Mouse (Mus musculus) spleen, postnatal 36 days (tissue): ENCODE measurements around the gene Ell3.

Experiments used
- DNase-seq, 2 experiments: peaks; one replicate each; pipeline ENCODE4 v3.0.0; 2022; ENCODE audit warnings: low spot score in 2 of 2, mixed read lengths in 1 of 2

Ell3 gene

DNA sequence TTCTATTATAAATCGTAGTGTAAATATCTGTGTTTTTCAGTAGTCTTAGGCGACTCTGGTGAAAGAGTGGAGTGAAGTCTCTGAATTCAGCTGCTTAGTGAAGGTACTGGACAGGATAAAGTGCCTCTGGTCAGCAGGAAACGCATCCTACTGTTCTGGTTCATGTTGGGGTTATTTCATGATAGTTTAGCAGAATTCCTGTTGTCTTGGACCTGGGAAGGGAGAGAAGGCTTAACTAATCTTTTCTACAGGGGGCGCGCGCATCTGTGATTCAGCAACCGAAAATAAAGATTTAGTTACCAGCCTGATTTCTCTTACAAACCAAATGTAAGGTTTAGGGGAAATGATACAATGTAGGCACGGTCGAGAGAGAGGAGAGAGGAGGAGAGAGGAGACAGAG is 4.1 kb upstream of the Ell3 start:
- DNase-seq, result peak; percentile 32 to 54

DNA sequence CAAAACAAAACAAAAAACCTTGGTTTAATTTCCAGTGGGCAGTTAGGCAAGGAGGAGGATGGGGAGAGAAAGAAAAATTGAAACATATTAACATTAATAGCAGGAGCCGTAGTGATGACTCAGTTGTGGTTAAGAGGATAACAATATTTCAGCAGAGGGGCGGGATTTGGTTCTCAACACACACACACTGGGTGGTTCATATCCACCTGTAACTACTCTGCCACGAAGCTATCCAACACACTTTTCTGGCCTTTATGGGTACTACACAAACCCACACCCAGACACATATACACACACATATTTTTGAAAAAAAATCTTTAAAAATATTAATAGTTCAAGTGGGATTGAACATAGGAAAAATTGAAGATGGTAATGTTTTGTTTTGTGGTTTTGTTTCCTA is 2.9 kb upstream of the Ell3 start:
- no peak for DNase-seq

DNA sequence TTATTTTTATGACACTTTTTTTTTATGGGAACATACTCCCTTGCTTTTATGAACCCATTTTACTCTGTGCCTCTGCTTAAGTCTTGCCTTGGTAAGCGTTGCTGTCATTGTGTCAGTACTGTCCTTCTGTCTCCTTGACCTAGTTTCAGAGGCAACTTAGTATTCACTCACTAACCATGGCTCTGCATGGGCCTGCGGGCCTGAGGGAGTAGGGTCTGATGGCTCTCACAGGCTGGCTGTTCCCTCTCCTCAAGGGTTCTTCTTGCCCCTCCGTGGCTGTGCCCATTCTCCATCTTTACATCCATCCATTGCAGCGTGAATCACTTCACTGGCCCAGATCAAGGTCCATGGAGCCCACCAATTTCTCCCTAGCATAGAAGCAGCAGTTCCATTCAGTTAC is 2.4 kb upstream of the Ell3 start:
- no peak for DNase-seq

DNA sequence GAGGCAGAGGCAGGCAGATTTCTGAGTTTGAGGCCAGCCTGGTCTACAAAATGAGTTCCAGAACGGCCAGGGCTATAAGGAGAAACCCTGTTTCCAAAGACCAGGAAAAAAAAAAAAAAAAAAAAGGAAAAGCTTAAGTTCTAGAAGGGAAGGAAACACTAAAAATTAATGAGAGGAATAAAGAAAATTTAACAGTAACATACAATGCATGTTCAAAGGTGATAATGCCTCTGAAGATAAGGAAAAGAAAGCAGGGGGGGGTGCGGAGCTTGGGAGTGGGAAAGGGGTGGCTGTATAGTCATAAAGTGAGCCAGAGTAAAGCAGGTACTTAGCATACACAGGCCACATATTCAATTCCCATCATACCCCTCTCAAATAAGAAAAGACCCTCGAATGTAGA is 1.0 kb upstream of the Ell3 start:
- no peak for DNase-seq

DNA sequence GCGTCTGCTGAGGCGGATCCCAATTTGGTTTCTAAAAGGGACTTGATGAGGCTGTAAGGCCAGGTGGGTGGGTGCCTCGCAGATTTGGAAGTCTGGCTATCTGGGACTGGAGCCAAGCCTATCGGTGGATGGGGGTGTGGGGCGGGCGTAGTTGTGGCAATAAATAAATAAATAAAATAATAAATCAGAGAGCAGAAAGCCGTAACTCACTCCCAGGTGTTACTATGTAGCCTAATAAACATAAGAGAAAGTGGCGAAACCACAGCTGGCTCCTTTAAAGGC is 1.1 kb downstream of the Ell3 start:
- DNase-seq, result no peak

DNA sequence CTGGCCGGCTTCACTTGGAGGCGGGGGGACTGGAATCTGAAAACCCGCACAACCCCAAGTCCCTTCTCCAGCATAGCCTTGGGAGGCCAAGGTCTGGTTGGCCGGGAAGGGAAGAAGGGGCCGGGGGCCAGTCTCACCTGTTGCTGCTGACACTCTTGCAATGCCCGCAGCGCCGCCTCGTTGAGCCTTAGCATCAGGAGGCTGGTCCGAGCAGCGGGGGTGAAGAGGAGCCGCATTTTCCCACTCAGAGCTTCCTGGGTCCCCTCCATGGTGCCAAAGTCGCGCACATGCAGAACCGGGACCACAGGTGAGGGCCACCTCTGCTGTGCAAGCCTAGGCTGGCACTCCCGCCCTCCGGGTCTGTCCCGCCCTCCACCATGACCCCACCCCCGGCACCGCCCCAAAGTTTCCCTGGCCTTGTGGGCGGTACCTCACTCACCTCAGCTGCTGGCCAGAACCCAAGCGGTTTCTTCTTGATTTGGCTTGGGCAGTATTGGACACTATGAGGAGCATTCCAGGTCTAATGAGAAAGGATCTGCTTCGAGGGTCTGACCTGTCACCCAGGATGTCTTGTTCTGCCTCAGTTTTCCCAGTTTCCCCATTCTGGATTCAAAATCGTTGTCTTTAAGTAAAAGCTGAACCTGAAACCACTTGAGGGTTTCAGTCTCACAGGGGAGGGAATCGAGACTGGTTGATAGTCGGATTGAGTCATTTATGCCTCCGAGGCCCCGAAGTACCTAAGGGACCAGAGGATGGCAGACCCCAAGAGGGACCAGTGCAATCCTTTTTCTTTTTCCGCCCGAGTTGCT is 1.6 kb downstream of the Ell3 start:
- peak; percentile 79 to 84 for DNase-seq

DNA sequence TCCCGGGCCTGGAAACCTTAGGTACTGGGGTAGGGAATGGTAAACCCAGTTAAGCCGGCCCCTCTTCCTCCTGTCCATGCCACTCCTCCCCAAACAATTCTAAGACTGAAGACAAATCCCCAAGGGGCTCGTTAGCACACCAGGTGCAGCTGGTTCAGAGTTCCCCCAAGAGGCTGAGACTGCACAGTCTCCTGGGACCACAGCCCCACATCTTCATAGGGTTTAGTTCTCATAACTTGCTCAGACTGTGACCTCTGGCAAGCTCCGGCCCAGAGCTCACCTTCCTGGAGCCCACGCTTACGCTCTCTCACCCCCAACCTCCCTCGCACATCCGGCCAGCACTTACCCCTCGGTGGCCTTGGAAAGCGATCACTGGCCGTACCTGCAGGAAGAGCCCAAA is 2.3 kb downstream of the Ell3 start:
- DNase-seq, result peak; percentile 88 to 89

DNA sequence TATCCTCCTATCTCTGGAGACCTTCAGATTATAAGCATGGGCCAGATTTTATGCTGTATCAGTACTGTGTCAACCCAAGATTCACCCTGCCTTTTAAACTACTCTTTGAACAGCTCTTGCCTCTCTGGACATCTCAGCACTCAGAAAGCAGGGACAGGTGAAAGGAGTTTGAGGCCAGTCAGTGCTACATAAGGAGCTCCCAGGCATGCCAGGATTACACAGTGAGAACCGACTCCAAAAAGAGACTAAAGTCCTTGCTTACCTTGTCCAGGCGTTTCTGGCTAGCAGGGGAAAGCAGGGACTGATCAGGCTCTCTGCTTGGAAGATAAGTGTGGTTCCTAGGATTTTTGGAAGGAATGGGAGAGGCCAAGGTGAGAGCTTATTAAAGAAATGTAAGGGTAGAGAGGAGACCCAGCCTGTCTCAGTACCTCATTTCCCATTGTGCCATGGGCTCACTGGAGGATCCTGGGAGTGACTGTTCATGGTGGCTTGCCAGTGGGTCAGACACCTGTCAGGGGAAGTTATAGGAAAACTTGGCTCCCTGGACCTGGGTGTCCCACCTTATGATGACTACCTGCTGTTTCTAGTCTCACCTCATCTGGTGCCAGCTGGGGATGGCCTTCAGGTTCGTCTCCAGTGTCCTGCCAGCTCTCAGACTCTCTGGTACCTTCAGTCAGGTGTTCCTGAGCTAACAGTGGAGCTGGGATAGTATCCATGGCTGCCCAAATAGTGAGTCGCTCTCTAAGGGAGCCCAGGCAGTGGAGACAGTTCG is 3.1 kb downstream of the Ell3 start:
- DNase-seq, result no peak

DNA sequence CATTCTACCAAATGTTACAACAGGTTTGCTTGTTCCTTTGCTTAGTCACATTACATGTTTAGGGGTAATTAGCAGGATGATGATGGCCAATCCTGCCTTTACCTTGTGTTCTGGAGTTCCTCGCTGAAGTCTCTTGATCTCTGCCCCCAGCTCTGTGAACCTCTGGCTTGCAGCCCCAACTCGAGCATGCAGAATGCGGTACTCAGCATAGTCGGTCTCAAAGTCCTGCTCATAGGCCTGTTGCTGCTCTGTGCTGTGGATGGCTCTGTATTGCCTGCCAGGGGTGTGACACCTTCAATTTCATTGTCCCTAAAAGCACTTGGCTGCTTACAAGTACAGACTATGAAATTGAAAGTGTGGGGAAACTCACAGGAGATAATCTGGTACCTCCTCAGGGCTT is 4.3 kb downstream of the Ell3 start:
- no peak for DNase-seq

DNA sequence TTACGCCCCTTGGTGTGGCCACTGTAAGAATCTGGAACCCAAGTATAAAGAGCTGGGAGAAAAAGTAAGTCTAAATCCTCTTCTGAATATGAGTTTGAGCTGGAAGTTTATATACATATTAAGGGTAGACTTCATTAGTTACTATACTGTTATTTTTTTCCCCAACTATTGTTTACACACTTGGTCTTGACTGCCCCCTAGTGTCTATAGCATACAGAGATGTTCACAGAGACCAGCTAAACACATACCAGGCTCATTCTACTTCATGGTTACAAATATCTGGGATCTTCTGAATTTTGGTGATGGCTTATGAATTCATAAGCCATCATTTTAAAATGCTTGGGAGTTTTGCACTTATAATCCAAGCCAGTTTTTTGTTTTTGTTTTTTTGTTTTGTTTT is 9.2 kb downstream of the Ell3 start:
- peak in 1 of 2 experiments; percentile 43 for DNase-seq

DNA sequence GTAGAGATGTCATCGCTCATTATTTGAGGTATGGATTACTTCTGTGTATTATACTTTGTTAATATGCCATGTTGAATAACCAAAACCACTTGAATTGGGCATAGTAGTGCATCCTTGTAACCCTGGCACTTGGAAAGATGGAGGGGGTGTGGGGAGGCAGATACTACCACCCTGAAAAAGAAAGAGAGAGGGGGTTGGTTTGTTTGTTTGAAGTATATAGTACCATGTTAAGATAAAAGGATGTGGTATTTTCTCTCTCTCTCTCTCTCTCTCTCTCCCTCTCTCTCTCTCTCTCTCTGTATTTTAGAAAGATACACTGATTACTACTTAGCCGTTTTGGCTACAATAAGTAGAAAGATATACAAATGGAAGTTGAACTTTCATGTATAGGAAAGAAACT is 18.2 kb downstream of the Ell3 start:
- DNase-seq, result no peak

DNA sequence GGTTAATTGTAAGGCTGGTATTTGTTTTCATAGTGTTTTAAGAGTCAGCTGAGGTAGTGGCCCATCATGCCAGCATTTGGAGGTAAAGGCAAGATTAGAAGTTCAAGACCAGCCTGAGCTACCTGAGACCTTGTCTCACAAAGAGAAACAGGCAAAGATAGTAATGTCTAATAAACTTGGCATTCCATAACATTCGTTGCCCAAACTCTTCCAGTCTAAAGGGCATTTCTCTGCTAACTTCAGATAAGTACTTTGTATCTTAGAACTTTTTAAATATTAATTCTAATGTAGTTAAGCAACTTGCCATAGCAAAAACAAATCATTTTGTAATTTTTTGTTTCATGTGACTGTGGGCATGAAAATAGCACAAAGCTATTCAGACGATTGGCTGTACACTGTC is 20.9 kb downstream of the Ell3 start:
- DNase-seq, result no peak

DNA sequence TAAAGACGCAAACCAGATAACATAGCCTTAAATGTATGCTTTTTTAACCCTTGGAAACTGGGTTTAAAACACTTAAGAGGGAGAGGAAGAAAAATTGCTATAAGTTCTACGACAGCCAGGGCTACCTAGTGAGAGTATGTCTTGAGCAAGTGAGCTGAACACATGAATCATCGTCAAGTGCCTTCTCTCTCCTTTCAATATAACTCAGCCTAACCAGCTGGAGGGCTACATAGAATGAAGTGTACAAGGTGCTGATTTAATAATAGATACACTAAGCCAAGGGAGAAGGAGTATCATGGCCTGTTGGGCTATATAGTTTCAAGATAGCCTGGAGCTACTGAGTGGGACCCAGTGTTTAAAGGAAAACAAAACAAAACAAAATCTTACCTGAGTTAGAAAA is 25.6 kb downstream of the Ell3 start:
- DNase-seq, result no peak

DNA sequence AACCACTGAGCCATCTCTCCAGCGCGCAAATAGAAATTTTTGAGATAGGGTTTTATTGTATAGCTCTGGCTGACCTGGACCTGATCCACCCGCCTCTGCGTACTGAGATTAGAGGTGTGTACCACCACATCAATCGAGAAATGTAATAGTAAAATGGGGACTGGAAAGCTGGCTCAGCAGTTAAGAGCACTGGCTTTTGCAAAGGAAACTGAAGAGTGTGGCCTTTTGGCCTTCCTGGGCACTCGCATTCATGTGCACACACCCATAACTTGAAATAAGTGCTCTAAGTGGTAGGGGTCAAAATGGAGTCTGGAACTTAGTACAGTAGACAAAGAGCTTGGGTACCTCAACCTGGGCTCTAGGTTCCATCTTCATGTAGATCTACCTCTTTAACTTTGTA is 27.7 kb downstream of the Ell3 start:
- no peak for DNase-seq

DNA sequence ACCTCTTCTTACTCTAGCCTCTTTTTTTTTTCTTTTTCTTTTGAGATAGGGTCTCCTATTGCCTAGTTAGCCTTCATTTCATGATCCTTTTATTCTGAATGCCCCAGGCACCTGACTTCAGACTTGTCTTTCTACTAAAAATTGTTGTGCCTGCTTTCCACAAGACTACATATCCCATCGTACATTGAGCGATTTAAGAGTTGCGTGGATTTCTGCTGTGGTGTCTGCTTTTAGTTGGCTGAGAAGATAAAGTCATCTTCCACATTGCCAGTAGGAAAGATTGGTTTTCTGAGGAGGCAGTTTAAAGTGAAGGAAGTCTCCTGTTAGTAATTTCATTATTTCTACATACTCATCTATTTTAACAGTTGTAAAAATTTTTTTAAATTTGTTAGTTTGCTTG is 28.5 kb downstream of the Ell3 start:
- no peak for DNase-seq

DNA sequence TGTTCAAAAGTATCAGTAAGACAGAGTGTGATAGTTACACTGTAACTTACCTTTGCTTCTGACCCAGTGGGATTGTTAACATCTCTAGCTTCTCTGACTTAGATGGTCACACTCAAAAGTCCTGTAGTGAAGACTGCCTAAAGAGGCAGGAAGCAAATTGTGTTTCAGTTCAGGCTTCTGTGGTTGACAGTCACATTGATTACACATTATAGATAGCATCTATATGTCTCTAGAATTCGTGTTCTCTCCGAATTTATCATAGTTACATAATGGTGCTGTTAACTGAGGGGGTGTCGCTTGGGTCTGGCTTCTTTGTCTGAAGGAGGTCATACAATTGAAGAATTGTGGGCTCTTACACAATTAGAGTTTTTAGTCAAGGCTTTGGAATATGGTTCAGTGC is 29.0 kb downstream of the Ell3 start:
- no peak for DNase-seq

DNA sequence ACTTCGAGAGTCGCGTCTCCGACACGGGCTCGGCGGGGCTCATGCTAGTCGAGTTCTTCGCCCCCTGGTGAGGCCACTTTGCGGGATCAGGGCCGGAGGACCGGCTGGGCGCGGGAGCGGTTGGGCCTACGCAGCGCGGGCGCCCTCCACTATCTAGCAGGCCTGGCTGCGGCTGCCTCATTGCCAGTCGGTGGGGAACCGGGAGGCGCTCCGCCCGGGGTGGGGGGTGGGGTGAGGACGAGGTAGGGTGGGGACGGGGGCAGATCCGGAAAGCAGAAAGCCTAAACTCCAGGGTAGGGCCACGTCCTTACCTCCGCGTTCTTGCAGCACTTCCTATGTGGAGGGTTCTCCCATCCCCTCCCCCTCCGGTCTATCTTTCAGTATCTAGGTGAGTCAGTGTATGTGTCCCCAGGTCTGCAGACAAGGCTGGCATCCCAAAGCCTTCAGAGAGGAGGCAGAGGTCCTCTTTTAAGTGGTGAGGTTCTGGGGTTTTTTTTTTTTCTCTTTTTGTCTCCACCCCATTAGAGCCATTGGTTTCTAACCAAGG is 29.9 kb downstream of the Ell3 start:
- peak; percentile 39 to 40 for DNase-seq

DNA sequence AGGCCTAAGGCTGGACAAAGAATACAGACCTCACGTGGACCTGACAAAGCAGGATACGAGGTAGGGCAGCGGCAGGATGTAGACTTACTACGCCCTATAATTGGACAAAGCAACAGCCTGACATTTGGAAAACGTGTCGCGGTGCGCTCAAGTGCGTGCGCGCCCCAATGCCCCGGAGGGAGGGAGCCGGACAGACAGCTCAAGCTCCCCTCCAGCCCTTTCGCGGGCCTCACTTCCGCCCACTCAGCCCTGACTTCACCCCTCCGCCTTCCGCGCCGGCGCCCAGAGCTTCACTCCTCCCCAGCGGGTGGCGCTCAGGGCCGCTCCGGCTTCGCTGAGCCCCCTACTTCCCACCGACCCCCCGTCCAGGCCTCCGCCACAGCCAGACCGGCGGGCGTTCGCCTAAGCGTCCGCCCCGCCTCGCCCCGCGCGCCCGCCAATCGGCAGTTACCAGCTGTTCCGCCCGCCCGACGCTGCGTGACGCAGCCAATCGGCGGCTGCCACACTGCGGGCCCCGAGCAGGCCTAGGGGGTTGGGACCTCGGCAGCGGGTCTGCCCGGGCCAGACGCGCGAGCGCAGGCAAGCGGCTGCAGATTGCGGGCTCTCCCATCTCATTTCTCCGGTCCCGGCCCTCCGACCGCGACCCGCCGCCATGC is 30.6 kb downstream of the Ell3 start, which contains the start of the genes Pdia3 and Catsper2:
Gene Pdia3, plus strand, starts transcription at position 389 of the 656 bp plus-strand sequence.
Gene Catsper2, minus strand, starts transcription at position 406 of the 656 bp plus-strand sequence.
- peak; percentile 96 to 97 for DNase-seq

DNA sequence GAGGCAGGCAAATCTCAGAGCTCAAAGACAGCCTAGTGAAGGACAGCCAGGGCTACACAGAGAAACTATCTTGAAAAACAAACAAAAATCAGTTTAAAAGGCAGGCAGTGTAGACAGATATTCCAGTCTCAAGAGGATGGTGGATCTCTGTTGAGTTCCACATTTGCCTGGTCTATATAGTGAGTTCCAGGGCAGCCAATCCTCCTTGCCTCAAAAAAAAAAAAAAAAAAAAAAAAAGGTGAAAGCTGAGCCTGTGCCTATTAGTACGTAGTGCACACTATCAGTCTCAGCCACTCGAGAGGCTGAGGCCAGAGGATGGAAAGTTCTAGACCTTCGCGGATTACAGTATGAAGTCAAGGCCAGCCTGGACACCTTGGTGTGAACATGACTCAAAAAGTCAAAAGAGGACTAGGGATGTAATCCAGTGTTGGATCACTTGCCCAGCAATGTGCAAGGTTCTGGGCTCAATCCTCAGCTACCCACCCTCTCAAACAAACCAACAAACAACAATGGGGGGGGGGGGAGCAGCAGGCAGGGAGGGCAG is 31.2 kb downstream of the Ell3 start:
- peak; percentile 2 to 18 for DNase-seq

DNA sequence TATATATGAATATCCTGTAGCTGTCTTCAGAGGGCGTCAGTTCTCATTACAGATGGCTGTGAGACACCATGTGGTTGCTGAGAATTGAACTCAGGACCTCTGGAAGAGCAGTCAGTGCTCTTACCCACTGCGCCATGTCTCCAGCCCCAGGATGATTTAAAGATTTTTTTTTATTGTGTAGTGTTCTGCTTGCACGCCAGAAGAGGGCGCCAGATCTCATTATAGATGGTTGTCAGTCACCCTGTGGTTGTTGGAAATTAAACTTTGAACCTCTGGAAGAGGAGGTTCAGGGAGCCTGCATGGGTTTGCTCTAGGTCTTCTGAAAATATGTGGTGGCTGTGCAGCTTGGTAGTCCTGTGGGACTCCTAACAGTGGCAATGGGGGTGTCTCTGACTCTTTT is 35.9 kb downstream of the Ell3 start:
- DNase-seq, result peak; percentile 36 to 45

DNA sequence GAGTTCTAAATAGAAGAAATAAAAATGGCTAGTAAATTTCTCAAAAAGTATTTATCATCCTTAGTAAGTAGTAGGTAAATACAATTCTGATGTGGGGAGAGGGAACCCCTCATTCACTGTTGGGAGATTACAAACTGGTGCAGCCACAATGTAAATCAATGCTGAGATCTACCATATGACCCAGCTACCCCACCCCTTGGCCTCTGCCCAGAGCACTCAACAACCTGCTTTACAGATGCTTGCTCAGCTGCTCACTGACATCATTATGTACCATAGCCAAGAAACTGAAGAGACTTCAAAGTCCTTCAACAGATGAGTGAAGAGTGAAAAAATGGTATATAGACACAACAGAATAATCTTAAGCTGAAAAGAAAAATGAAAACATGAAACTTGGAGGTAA is 40.8 kb downstream of the Ell3 start:
- no peak for DNase-seq

DNA sequence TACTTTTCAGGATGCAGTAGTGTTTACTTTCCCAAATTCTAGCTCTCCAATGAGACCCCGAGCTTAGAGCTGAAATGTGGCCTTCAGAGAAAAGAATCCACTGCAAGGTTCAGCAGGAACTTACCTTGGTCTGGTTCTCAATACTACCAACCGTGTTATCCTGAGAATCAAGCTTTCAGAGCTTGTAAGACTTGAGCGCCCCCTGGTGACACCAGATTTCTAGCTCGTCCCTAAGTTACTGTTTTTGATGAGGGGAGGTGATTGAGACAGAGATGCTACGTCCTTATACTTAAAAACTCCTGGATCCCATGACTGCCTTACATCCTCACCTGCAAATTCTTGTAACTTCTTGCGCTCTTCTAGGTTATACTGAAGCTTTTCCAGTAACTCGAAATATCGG is 47.5 kb downstream of the Ell3 start:
- DNase-seq, result peak; percentile 49 to 64
